Mouse (Mus musculus) colon, adult 2 months (tissue): ENCODE data around the gene Hfe. TPM values are rescaled to one million over a fixed set of nuclear protein-coding genes. Genes with fewer than 3 reads are reported as not detected.

ENCODE experiments used
- polyA plus RNA-seq: library from polyadenylated mRNA; depleted of rRNA; stranded (reverse); fragments of >200 nt; gene quantifications from 2 replicates; pipeline ENCODE4 v1.2.3, GENCODE M21; 2012; rRNA removed

The Hfe gene
- polyA plus RNA-seq: 9.4 and 10.3 TPM in 2 replicates

DNA sequence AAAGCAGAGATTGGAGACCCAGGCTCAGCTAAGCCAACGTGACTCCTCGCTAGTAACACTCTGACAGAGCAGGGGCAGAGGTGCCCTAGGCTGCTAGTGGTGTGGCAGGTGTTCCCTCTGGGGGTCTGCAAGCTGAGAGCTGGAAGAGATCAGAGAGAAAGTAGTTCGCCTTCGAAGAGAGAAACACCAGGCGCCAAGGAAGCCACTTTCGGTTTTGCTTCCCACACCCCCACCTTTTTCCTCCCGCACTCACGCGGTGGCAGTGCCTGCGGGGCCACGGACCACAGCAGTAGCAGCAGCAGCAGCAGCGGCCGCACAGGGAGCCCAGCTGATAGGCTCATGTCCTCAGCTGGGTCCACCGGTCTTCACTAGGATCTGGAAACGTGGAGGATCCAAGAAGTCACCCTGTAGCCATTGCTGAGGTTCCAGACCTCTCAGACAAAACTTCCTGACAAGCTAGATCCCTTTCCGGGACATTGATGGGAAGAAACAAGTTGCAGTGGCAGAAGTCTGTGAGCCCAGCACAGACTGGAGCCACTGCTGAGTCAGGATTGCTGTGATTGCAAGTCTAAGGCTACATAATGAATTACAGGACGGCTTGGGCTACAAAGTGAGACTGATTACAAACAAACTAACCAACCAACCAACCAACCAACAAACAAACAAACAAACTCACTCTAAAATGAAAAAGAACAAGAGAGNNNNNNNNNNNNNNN lies at the start of gene Hfe:
Hfe (minus strand) TSS at position 481 of the 716 bp plus-strand sequence.

DNA sequence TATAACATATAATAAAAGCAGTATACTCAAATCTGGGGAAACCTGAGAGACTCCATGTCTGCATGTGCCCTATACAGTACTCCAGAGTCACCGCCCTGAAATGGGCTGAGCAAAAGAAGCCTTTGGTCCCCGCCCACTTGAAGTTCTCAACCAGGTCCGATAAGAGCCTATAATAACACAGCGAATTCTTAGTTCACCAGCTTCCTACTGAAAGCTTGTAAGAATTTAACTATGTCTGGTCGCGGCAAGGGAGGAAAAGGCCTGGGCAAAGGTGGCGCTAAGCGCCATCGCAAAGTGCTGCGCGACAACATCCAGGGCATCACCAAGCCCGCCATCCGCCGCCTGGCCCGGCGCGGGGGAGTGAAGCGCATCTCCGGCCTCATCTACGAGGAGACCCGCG lies 46.1 kb upstream of the Hfe start, which contains the start of gene Hist1h4b:
Hist1h4b (plus strand) TSS at position 224 of the 400 bp plus-strand sequence.

DNA sequence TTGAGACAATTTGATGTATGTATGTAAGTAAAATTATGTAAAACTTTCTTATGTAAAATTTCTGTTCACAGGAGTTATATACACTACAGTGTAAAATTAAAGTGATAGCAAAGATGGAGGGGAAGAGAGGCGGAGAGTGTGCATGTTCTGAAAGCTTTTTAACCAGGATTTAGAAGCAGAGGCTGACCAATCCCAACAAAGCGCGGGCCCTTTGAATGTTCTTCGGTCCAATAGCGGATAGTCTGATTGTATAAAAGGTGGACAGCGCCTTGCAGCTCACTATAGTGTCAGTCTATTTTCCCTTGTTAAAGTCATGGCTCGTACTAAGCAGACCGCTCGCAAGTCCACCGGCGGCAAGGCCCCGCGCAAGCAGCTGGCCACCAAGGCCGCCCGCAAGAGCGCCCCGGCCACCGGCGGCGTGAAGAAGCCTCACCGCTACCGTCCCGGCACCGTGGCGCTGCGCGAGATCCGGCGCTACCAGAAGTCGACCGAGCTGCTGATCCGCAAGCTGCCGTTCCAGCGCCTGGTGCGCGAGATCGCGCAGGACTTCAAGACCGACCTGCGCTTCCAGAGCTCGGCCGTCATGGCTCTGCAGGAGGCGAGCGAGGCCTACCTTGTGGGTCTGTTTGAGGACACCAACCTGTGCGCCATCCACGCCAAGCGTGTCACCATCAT lies 41.5 kb upstream of the Hfe start, which contains the start of gene Hist1h3b:
Hist1h3b (plus strand) TSS at position 201 of the 675 bp plus-strand sequence.

DNA sequence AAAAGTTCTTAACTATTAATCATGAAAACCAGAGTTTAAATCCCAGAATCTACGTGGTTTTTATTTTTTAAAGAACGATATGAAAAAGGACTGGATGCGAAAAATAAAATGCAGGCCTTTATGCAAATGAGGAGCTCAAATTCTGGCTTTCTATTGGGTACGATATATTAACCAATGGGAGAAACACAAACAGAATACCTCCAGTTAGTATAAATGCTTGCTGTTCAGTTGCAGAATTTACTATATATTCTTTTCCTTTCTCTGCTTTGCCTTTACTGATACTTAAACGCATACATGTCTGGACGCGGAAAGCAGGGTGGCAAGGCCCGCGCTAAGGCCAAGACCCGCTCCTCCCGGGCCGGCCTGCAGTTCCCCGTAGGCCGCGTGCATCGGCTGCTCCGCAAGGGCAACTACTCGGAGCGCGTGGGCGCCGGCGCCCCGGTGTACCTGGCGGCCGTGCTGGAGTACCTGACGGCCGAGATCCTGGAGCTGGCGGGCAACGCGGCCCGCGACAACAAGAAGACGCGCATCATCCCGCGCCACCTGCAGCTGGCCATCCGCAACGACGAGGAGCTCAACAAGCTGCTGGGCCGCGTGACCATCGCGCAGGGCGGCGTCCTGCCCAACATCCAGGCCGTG lies 40.3 kb upstream of the Hfe start, which contains the start of gene Hist1h2ab:
Hist1h2ab (plus strand) TSS at position 288 of the 639 bp plus-strand sequence.

DNA sequence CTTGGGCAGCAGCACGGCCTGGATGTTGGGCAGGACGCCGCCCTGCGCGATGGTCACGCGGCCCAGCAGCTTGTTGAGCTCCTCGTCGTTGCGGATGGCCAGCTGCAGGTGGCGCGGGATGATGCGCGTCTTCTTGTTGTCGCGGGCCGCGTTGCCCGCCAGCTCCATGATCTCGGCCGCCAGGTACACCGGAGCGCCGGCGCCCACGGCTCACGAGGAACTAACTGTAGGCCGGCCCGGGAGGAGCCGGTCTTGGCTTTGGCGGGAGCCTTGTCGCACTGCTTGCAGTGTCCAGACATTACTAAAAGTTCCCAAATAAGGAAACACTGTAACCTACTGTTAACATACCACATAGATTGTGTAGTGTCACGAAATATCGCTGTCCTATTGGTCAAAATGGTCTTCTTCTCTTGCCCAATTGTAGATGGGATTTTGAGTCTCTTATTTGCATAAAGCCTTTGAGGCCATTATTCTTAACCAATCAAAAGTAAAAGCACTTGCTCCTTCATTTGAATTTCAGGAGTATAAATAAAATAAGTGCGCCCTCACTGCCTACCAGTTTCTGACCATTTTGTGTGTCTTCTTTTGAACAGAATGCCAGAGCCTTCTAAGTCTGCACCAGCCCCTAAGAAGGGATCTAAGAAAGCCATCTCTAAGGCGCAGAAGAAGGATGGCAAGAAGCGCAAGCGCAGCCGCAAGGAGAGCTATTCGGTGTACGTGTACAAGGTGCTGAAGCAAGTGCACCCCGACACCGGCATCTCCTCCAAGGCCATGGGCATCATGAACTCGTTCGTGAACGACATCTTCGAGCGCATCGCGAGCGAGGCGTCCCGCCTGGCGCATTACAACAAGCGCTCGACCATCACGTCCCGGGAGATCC lies 35.8 kb upstream of the Hfe start, which contains the start of gene Hist1h2bb:
Hist1h2bb (plus strand) TSS at position 534 of the 880 bp plus-strand sequence.

DNA sequence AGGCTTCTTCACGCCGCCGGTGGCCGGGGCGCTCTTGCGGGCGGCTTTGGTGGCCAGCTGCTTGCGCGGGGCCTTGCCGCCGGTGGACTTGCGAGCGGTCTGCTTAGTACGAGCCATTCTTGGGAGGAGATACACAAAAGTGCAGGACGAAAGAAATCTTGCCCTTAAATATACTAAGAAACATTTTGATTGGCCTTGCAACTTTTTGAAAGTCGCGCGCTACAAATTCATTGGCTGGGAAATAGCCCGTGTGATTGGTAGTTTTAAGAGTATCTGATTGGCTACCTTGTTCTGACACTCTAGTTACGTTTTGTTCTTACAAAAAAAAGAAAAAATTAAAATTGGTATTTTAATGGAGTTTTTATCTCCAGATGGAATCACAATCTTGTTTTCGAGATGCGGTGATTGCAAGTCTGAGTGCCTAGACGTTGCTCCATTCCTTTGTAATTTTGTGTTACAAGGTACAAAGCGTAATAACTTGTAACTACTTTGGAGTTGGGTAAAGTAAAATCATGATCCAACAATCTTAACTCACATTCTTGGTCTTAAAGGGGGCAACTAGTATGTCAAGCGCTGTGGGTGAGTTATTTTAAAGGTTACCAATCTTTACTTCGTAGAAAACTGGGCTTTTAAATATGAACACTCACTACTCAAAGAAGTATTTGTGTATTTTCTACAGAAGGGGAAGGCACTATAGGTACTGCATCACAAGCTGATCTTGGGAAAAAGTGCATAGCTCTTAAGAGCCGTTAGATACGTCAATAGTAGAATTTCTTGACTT lies 34.9 kb upstream of the Hfe start, which contains the start of gene Hist1h3c:
Hist1h3c (minus strand) TSS at position 222 of the 781 bp plus-strand sequence.

DNA sequence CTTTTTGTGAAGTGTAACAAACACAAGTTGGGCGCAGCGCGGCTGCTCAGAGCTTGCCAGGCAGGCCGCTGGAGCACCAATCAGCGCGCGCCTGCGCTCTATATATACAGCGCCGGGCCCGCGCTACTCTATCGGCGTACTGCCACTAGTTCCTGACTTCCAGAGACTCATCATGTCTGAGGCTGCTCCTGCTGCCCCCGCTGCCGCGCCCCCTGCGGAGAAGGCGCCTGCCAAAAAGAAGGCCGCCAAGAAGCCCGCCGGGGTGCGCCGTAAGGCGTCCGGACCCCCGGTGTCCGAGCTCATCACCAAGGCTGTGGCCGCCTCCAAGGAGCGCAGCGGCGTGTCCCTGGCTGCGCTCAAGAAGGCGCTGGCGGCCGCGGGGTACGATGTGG lies 28.0 kb upstream of the Hfe start, which contains the start of gene Hist1h1c:
Hist1h1c (plus strand) TSS at position 132 of the 392 bp plus-strand sequence.

DNA sequence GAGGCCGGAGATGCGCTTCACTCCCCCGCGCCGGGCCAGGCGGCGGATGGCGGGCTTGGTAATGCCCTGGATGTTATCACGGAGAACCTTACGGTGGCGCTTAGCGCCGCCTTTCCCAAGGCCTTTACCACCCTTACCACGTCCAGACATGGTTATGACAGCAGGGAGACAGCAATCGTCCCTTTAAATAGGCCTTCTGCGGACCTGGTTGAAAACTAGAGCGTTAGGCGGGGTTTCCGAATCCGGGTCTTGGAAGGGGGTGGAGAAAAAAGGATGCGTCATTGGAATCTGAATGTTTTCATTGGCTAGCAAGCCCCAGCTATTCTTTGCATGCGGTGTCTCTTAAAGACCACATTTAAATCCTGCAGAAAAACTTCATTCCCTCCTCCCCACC lies 12.4 kb downstream of the Hfe start, which contains the start of gene Hist1h4c:
Hist1h4c (minus strand) TSS at position 155 of the 394 bp plus-strand sequence.

DNA sequence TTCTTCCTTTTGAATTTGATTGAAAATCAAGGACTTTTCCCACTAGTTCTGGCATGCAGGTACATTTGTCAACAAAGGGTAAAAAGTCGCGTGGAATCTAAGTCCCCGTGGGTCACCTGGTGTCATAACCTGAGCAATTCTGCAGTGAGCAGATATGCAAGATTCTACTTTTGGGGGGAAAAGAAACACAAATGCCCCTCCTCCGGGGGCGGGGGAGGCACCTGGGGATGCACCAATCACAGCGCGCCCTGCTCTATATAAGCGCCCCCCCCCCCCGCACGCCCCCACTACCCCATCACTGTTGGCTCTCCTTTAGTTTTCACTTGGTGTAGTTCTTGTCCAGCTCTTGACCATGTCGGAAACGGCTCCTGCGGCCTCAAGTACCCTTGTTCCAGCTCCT lies 15.1 kb downstream of the Hfe start, which contains the start of gene Hist1h1t:
Hist1h1t (plus strand) TSS at position 301 of the 400 bp plus-strand sequence.

DNA sequence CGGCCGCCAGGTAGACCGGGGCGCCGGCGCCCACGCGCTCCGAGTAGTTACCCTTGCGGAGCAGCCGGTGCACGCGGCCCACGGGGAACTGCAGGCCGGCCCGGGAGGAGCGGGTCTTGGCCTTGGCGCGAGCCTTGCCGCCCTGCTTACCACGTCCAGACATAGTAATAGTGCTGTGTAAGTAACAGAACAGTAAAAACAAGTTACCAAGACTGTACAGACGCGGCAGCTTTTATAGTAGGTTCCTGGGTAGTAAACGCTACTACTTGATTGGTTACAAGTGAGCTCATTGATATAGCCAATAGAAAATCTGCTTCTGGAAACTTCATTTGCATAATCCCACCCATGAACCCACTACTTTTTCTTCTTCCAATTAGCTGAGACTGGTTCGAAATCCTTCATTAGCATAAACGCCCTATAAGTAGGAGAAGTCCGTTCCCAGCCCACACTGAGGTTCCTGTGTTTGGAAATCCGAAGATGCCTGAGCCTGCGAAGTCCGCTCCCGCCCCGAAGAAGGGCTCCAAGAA lies 26.8 kb downstream of the Hfe start, which contains the start of the genes Hist1h2ac and Hist1h2bc:
Hist1h2ac (minus strand) TSS at position 194 of the 527 bp plus-strand sequence.
Hist1h2bc (plus strand) TSS at position 445 of the 527 bp plus-strand sequence.

Other genes starting within 250 kb of the Hfe start
- gene Btn1a1, start 245.0 kb downstream of the Hfe start, polyA plus RNA-seq: 1.8 and 2.3 TPM in 2 replicates
- not detected in 2 replicates for gene Btn2a2, start 222.0 kb downstream of the Hfe start, polyA plus RNA-seq
- 42.2 and 63.4 TPM in 2 replicates for gene Hist1h4h, start 179.8 kb downstream of the Hfe start, polyA plus RNA-seq
- 245 and 289 TPM in 2 replicates for gene Hist1h2af, start 176.9 kb downstream of the Hfe start, polyA plus RNA-seq
- 23.2 and 33.2 TPM in 2 replicates for gene Hist1h3g, start 175.4 kb downstream of the Hfe start, polyA plus RNA-seq
- gene Hist1h2bh, start 167.5 kb downstream of the Hfe start, polyA plus RNA-seq: 4.9 and 5.3 TPM in 2 replicates
- gene Hist1h3f, start 166.8 kb downstream of the Hfe start, polyA plus RNA-seq: 5.0 and 6.7 TPM in 2 replicates
- 13.1 and 22.8 TPM in 2 replicates for gene Hist1h4f, start 159.2 kb downstream of the Hfe start, polyA plus RNA-seq
- gene Hist1h1d, start 157.6 kb downstream of the Hfe start, polyA plus RNA-seq: 0.45 and 0.47 TPM in 2 replicates
- 32.1 and 36.8 TPM in 2 replicates for gene Hist1h3e, start 148.5 kb downstream of the Hfe start, polyA plus RNA-seq
- gene Hist1h2ae, start 139.6 kb downstream of the Hfe start, polyA plus RNA-seq: 15.1 and 16.2 TPM in 2 replicates
- 49.0 and 58.2 TPM in 2 replicates for gene Hist1h2bg, start 139.5 kb downstream of the Hfe start, polyA plus RNA-seq
- gene Hist1h2bf, start 136.7 kb downstream of the Hfe start, polyA plus RNA-seq: 11.4 and 19.0 TPM in 2 replicates
- gene Hist1h2ad, start 136.5 kb downstream of the Hfe start, polyA plus RNA-seq: 6.9 and 11.5 TPM in 2 replicates
- gene Hist1h3d, start 135.1 kb downstream of the Hfe start, polyA plus RNA-seq: 13.8 and 18.8 TPM in 2 replicates
- 12.3 and 14.7 TPM in 2 replicates for gene Hist1h4d, start 129.3 kb downstream of the Hfe start, polyA plus RNA-seq
- 3.1 and 3.3 TPM in 2 replicates for gene Hist1h2be, start 89.7 kb downstream of the Hfe start, polyA plus RNA-seq
- 3.2 and 3.9 TPM in 2 replicates for gene Hist1h1e, start 88.3 kb downstream of the Hfe start, polyA plus RNA-seq
- gene Hist1h2ac, start 26.9 kb downstream of the Hfe start, polyA plus RNA-seq: 2.4 and 3.8 TPM in 2 replicates
- 410 and 605 TPM in 2 replicates for gene Hist1h2bc, start 26.7 kb downstream of the Hfe start, polyA plus RNA-seq
- not detected in 2 replicates for gene Hist1h1t, start 15.0 kb downstream of the Hfe start, polyA plus RNA-seq
- gene Hist1h4c, start 12.4 kb downstream of the Hfe start, polyA plus RNA-seq: 20.7 and 21.2 TPM in 2 replicates
- 204 and 212 TPM in 2 replicates for gene Hist1h1c, start 28.0 kb upstream of the Hfe start, polyA plus RNA-seq
- 23.6 and 30.3 TPM in 2 replicates for gene Hist1h3c, start 34.7 kb upstream of the Hfe start, polyA plus RNA-seq
- gene Hist1h2bb, start 35.9 kb upstream of the Hfe start, polyA plus RNA-seq: 12.8 and 18.4 TPM in 2 replicates
- 23.5 and 25.9 TPM in 2 replicates for gene Hist1h2ab, start 40.3 kb upstream of the Hfe start, polyA plus RNA-seq
- 26.4 and 32.0 TPM in 2 replicates for gene Hist1h3b, start 41.4 kb upstream of the Hfe start, polyA plus RNA-seq
- gene Hist1h4b, start 46.2 kb upstream of the Hfe start, polyA plus RNA-seq: 20.0 and 20.8 TPM in 2 replicates
- 15.5 and 15.9 TPM in 2 replicates for gene Hist1h4a, start 50.4 kb upstream of the Hfe start, polyA plus RNA-seq
- gene Hist1h3a, start 51.5 kb upstream of the Hfe start, polyA plus RNA-seq: 23.6 and 24.8 TPM in 2 replicates
- gene Hist1h1a, start 52.8 kb upstream of the Hfe start, polyA plus RNA-seq: 1.1 and 1.4 TPM in 2 replicates
- gene Trim38, start 59.1 kb upstream of the Hfe start, polyA plus RNA-seq: 0.12 and 0.14 TPM in 2 replicates
- gene Slc17a2, start 96.1 kb upstream of the Hfe start, polyA plus RNA-seq: 0.36 and 0.59 TPM in 2 replicates
- not detected in 2 replicates for gene Slc17a3, start 128.6 kb upstream of the Hfe start, polyA plus RNA-seq
- not detected in 2 replicates for gene Slc17a1, start 156.9 kb upstream of the Hfe start, polyA plus RNA-seq
- 16.1 and 27.1 TPM in 2 replicates for gene Slc17a4, start 204.2 kb upstream of the Hfe start, polyA plus RNA-seq
- not detected in 2 replicates for gene Hist1h2ba, start 223.3 kb upstream of the Hfe start, polyA plus RNA-seq
- not detected in 2 replicates for gene Hist1h2aa, start 223.6 kb upstream of the Hfe start, polyA plus RNA-seq